Mouse (Mus musculus) liver, adult (tissue): Measurements from ENCODE around the gene Sar1a.

Experiments used
- GATA4 ChIP-seq: IDR thresholded peaks from 2 replicates; pipeline ENCODE4 v1.6.1; 2014; ENCODE audit warnings: mild to moderate bottlenecking, low read length; ENCODE audit not compliant: insufficient replicate concordance

Gene Sar1a

DNA sequence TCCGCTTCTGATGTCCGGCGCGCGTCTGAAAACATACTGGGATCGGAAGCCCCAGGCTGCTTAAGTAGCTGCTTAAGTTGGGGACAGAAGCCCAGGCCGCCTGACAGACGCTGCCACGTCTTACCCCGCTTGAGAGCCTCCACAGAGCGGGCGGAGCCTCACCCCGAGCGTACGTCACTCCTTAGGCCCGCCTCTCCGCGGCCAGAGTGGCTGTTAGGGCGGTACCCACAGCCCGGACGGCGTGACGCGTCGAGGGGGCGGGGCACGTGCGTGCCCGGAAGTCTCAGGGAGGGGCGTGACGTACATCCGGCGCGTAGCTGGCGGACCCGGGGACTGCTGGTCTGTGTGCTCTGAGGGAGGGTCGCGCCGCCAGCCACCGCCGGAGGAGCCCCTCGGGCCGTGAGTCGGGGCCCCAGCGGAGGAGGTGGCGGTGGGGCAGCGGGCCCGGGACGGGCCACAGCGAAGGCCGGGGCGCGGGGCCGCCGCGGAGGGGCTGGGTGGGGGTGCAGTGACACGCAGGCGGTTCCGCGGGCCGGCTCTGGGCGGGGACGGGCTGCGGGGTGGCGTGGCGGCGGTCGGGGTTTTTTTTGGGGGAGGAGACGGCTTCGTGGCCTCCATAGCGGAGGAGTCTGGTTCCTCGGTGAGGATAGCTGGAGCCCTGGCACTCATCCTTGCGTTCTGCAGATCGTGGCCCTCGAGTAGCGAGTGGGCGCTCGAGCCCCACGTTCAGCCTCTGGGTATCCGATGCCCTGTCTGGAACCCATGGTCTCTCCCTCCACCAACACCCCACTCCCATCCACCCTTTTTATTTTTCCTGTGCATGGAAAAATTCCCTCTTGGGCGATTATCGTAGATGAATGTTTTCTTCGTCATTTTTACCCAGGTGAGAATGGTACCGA lies at the start of gene Sar1a:
TSS of gene Sar1a (plus strand) at position 285 of the 899 bp plus-strand sequence.
- TF ChIP-seq GATA4 = no peak

DNA sequence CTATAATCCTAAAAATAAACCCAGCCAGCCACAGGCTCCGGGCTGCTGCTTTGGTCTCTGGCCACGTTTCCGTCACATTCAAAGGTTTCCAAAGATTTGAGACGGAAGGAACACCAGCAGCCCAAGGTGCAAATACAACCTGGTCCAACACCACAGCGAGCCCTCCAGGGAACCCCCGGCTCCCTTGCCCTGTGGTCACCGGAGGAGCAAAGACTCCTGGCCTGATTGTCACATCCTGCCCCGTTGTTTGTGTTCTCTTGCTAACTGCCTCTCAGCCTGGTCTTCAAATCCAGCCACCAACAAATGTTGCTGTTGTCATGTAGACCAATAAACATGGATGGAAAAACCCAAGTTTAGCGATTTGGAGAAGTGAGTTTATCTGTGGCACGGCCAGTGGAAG lies 47.7 kb upstream of the Sar1a start:
- no peak for TF ChIP-seq GATA4

DNA sequence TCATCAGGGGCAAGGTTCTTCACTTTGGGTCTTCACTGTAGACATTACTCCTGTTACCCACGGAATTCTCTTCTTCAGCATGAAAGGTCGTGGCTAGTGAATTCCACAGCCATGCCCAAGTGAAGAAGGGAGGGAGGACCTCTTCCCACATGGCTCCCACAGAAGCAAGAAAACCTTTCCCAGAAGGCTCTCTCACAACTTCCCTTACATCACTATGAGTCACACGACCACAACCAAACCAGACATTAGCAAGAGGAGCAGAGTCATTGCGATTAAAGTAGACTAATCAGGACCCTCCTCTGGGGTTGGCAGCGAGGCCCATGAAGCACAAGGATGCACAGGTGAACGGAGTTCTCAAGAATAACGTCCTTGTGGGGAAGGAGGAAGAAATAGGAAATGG lies 43.0 kb upstream of the Sar1a start:
- no peak for TF ChIP-seq GATA4

DNA sequence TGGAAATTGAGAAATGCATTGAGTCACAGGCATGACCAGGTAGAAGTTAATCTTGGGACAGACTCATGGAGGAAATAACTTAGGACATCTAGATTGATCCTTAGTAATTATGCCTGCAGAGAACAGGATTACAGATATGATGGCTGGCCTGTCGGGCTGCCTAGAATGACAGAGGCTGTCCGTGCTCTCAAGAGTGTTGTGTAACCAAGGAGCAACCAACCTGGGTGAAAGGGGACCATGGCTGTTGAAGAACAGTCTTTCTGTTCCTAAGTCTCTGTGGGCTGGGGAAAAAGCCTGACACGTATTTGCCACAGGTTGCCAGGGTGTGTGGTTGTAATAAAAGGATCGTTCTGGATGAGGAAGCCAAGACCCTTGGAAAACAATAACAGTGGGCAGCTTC lies 39.7 kb upstream of the Sar1a start:
- no peak for TF ChIP-seq GATA4

DNA sequence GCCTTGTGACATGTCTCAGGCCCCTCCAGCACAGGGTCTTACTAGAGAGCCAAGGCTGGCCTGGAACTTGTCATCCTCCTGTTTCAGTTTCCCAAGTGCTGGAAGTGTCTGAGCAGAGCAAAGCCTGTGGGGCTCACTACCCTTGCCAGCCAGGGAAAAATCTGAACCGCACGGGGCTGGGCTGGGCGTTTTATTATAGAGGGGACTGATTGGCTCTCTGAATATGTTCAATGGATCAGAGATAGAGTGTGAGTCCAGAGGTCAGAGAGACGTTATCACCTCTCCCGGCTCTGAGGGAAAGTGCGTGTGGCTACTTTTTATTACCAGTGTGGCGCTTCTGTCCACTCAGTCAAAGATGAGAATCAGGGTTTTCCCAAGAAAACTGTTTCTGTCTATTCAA lies 33.5 kb upstream of the Sar1a start:
- TF ChIP-seq GATA4 = peak; percentile 66; the same call in 1 of the 2 replicates

DNA sequence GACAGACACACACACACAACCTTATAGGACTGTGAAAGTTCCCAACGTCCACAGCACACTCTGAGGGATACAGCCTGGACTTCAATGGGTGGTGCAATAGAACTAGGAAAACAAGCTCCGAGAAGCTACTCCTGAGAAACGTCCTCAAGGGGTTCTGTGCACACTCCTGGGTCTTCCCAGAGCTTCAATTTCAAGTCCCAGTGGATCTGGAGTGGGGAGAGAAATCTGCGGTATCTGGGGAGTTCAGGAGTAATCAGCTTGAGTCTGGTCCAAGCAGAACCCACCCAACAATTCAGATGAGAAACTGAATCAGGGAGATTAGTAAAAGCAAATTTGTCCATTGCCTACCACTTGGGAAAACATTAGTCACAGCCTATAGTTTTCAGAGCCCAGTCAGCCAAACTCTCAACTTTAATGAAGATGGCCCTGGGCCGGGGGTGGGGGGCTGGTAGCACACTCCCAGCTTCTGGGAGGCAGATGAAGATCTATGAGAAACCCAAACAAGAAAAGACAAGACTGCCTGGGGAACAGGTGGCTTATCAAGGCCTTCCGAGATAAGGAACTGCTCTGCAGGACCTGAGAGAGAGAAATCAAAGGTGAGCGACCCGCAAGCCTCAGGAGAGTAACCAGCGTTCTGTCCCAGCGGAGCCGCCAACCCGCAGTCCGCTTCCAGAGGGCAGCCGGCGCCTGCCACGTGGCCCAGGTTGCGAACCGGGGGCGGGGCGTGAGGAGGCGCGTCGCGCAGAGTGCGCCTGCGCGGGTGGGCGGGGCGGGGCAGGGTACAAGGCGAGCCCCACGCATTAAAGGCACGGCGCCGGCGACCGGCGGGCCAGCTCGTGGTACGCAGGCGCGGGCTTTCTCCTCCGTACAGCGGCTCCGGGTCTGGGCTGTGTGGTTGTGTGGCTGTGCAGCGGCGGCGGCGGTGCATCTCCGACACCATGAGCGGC lies 32.0 kb upstream of the Sar1a start, which contains the start of gene Ppa1:
TSS of gene Ppa1 (plus strand) at position 763 of the 947 bp plus-strand sequence.
- peak; percentile 7; the same call in 1 of the 2 replicates for TF ChIP-seq GATA4

DNA sequence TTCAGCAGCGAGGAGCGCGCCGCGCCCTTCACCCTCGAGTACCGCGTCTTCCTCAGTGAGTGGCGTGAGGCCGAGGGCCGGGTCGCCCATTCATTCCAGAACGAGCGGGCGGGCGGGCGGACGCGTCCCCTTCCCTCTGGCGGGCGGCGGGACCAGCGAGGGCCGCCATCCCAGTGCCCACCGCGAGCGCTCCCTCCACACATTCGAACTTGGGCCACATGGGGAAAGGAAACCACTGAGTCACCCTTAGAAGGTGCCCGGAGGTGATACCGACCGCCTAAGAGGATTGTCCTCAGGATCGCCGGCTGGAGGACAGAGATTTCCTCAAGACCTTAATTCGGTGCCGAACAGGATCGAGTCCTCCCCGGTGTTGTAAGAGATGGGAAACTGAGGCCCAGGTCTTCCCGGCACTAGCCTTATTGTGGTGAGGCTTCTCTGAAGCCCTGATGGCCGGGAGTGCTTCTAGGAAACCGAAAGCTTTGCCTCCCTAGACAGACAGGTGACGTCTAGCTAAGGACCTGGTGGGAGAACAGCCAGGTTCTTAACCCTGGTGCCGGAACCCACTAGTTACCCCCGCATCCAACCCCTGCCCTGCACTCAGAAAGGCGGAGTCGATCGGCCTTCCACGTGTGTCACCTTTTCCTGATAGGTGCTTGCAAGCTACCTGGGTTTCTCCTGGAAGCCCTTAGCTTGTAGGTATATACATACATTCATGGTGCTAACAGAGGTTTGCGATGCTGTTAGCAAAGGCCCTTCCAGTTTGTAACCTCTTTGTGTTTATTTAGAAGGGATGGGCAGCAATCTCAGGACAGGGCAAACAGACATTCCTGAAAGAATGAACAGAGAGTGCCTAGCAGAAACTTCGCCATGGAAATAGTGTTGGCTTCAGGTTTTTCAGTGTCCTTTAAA lies 31.1 kb upstream of the Sar1a start:
- TF ChIP-seq GATA4 = no peak

DNA sequence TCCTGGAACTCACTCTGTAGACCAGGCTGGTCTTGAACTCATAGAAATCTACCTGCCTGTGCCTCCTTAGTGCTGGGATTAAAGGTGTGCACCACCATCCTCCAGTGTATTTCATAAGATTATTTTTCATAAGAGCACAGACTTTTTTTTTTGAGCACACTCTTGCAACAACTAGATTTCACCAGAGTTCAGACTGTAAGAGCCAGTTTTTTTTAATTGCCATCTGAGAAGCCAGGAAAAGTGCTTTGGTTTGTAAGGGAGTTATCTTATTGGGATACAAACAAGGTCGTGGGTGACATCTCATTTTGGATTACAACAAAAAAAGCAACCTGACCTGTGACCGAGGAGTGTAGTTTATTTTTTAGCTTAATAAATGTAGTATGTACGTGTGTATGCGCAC lies 26.0 kb upstream of the Sar1a start:
- TF ChIP-seq GATA4 = no peak

DNA sequence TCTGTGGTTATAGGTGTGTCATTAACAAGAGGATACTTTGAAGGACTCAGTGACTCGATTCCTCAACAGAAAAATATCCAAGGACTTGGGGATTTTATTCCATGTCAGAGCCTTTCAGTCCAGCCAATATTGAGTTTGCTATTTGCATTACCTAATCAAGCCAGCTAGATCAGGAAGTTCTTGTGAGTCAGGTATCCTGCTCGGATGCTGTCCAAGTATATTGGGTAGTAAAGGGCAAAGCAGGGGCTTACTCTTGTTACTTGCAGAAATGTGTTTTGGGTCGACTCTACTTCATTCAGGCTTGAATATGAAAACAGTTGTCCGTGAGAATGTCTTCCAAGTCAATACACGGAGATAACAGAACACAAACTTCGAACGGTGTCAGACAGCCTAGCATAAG lies 25.4 kb upstream of the Sar1a start:
- no peak; the same call in 1 of the 2 replicates for TF ChIP-seq GATA4

DNA sequence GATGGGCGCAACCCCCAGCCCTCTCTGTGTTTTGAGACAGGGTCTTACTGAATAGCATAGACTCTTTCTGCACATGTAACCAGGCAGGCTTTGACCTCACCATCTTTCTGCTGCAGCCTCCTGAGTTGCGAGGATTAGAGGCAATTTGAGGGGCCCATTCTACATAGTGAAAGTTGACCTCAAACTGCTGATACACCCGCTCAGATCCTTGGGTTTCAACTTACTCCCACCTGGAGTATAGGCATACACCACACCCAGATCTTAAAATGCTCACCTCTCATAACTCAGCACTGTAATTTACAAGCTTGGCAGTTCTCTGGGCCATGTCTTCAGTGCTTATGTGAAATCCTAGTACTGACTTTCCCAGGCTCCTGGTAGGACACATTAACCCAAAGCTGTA lies 24.9 kb upstream of the Sar1a start:
- no peak for TF ChIP-seq GATA4

DNA sequence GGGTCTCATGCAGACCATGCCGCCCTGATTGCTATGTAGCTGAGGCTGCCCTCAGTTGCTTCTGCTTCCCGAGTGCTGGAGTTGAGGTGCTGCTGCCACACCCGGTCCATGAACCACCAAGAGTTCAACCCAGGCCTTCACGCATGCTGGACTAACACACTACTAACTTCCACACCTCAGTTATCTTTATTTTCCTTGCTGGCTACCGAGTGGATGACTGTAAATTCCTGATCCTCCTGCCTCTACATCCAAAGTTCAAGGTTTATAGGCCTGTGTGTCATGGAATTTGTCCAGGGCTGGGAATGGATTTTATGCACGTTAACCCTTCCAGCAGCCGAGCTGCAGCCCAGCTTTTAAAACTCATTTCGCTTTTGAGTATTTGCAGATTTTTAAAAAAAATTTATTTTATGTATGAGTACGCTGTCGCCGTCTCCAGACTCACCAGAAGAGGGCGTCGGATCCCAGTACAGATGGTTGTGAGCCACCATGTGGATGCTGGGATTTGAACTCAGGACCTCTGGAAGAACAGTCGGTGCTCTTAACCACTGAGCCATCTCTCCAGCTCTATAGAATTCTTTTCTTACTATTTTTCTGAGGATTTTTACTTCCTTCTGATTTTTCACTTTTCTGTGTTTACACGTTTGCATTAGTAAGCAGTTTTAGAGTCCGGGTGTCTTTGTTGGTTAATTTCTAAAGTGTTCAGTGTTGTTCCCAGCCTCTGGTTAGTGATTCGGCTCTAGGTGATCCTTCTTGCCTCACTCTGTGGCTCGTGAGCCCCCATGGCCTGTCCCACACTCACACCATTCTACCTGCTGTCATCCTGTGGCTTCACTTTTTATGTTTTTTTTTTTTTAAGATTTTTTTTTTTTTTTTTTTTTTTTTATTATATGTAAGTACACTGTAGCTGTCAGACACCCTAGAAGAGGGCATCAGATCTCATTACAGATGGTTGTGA lies 22.9 kb upstream of the Sar1a start:
- TF ChIP-seq GATA4 = no peak; the same call in 1 of the 2 replicates

DNA sequence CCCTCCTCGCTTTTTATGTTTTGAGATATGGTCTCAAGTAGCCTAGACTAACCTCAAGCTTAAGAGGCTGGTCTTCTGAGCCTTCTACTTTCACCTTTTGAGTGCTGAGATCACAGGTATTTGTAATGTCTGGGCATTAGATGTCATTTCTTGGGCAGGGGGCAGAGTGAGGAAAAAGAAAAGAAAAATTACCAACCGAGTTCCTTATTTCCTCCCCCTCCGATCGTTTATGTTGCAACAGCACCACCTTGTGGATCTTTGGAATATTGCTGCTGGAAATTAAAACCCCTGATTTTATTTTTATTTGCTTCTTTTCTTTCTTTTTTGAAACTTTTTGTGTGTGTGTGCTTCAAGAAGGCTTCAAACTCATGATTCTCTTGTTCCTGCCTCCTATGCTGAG lies 22.1 kb upstream of the Sar1a start:
- TF ChIP-seq GATA4 = no peak

DNA sequence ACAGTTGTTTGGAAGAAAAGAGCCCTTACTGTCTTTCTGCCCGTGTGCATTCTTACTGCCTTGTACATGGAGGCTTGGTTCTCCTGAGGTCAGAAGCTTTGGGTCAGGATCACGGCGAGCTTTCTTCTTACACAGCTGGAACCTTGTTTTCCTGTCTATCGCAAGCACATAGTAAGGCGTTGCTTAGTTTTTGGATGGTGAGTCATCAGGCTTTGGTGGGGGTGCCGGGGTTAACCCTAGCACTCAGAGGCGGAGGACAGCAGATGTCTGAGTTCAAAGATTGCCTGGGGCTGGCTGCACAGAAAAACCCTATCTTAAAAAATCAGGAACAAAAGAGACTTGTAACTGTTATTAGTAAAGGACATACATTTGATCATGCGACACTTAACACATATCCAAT lies 18.2 kb upstream of the Sar1a start:
- TF ChIP-seq GATA4 = no peak
